Mouse (Mus musculus) MEL (cell line): Measurements from ENCODE around the gene Maml2.

ENCODE experiments used
- CTCF ChIP-seq, 3 experiments: IDR thresholded peaks in 2 of 3; conservative IDR thresholded peaks in 1 of 3; 2 replicates each; pipeline ENCODE4 v1.5.1; 2011 to 2012; ENCODE audit warnings: low read length in 3 of 3, low read depth in 2 of 3, mild to moderate bottlenecking in 2 of 3, improper control_type of control experiment in 1 of 3, inconsistent platforms in 1 of 3, mixed read lengths in 1 of 3, moderate library complexity in 1 of 3; ENCODE audit not compliant: control insufficient read depth in 1 of 3, insufficient read depth in 1 of 3, poor library complexity in 1 of 3, severe bottlenecking in 1 of 3
- EP300 ChIP-seq, 2 experiments: IDR thresholded peaks; 2 replicates each; pipeline ENCODE4 v1.6.1; 2011; ENCODE audit warnings: improper control_type of control experiment in 2 of 2, low read length in 2 of 2, low read depth in 1 of 2, mild to moderate bottlenecking in 1 of 2
- MXI1 ChIP-seq: IDR thresholded peaks from 2 replicates; pipeline ENCODE4 v1.6.1; 2011; ENCODE audit warnings: mild to moderate bottlenecking, low read depth, low read length, improper control_type of control experiment
- POLR2A ChIP-seq, 2 experiments: IDR thresholded peaks; 2 replicates each; pipeline ENCODE4 v1.6.1; 2011 to 2012; ENCODE audit warnings: low read length in 2 of 2, mild to moderate bottlenecking in 2 of 2, control low read depth in 1 of 2, improper control_type of control experiment in 1 of 2, low read depth in 1 of 2, moderate library complexity in 1 of 2; ENCODE audit not compliant: control insufficient read depth in 1 of 2, insufficient read depth in 1 of 2, poor library complexity in 1 of 2
- TCF12 ChIP-seq: IDR thresholded peaks from 2 replicates; pipeline ENCODE4 v1.6.1; 2014; ENCODE audit warnings: low read depth, mild to moderate bottlenecking, inconsistent platforms, low read length, improper control_type of control experiment, moderate library complexity

- no peak for TF ChIP-seq POLR2A (IDR thresholded peaks at IDR 0.05; ENCODE audit: control insufficient read depth in 1 of 2, insufficient read depth in 1 of 2, low read depth in 1 of 2, low read length in 2 of 2, poor library complexity in 1 of 2)
- no peak for TF ChIP-seq MXI1
- no peak for TF ChIP-seq EP300 (IDR thresholded peaks at IDR 0.05; ENCODE audit: low read depth in 1 of 2, low read length in 2 of 2)
- TF ChIP-seq CTCF (IDR thresholded peaks at IDR 0.05 in 2 of 3, conservative IDR thresholded peaks at IDR 0.05 in 1 of 3; ENCODE audit: control insufficient read depth in 1 of 3, insufficient read depth in 1 of 3, low read depth in 2 of 3, low read length in 3 of 3, poor library complexity in 1 of 3, severe bottlenecking in 1 of 3): no peak
- no peak for TF ChIP-seq TCF12
Observed at GRCm38 (mm10) chr9:13607609-13608185, 309.9 kb downstream of the Maml2 start.
